Mouse (Mus musculus): Measurements from ENCODE around the gene Akirin2. TPM values are rescaled to one million over a fixed set of nuclear protein-coding genes. Genes with fewer than 3 reads are reported as not detected.

Gene Akirin2
- 61.0 and 61.1 TPM in 2 replicates for polyA plus RNA-seq (2015; fragmentation: Nextera tagmentation; extraction: Ambion mirVana)

GRCm38 (mm10) chr4:34550748-34551097 lies at the start of gene Akirin2:
Gene Akirin2 (plus strand): TSS chr4:34550937.

GRCm38 (mm10) chr4:34614630-34615094 lies 63.9 kb downstream of the Akirin2 start, which contains the start of the genes Orc3 and Rars2:
Gene Orc3 (minus strand): TSS chr4:34614944.
Gene Rars2 (plus strand): TSS chr4:34614957.

Other genes starting within 250 kb of the Akirin2 start
- gene Orc3, start 64.0 kb downstream of the Akirin2 start, polyA plus RNA-seq (2015; fragmentation: Nextera tagmentation; extraction: Ambion mirVana): 46.1 and 67.5 TPM in 2 replicates
- 43.5 and 59.2 TPM in 2 replicates for gene Rars2, start 64.0 kb downstream of the Akirin2 start, polyA plus RNA-seq (2015; fragmentation: Nextera tagmentation; extraction: Ambion mirVana)
- gene Slc35a1, start 136.5 kb downstream of the Akirin2 start, polyA plus RNA-seq (2015; fragmentation: Nextera tagmentation; extraction: Ambion mirVana): 37.0 and 55.9 TPM in 2 replicates
- gene Cfap206, start 179.3 kb downstream of the Akirin2 start, polyA plus RNA-seq (2015; fragmentation: Nextera tagmentation; extraction: Ambion mirVana): 0.29 and 0.98 TPM in 2 replicates
- not detected in 2 replicates for gene Gm136, start 205.3 kb downstream of the Akirin2 start, polyA plus RNA-seq (2015; fragmentation: Nextera tagmentation; extraction: Ambion mirVana)
- gene Smim8, start 227.5 kb downstream of the Akirin2 start, polyA plus RNA-seq (2015; fragmentation: Nextera tagmentation; extraction: Ambion mirVana): 66.5 and 68.4 TPM in 2 replicates